In the genomic region with DNA sequence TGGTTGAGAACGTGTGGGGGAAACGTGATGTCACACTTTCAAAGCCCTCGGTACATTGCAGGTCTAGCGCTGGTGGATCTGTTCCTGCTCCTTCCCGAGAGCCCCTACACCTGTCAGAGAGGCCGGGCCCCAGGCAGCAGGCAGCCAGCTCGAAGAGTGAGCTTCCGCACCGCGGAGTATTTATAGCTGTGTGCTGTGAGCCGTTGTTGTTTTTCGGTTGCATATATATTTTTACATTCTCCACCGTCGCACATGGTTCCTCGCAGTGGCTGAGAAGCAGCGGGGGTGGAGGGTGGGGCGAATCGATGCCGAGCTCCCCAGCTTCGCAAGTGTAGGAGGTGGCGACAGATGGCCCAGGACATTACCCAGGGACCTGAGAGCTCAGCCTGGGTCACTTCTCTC, we compare ENCODE assay signal across 9 mouse cellular contexts. TPM values are rescaled to one million over a fixed set of nuclear protein-coding genes. Genes with fewer than 3 reads are reported as not detected.
DNase-seq lines count a peak whose midpoint lies in the region; ATAC-seq and TF ChIP-seq lines count a peak whose summit lies in the region.
"Had no signal": no experiment of that assay in that cellular context is flagged by ENCODE, and none has a peak within 500 bp of the region (broad histone marks: within the 10 kb centered on the region; RNA-seq: fewer than 3 reads in every experiment).

No protein-coding gene starts in this region.

- TF ChIP-seq CTCF in gastrocnemius, adult 2 months (IDR thresholded peaks at IDR 0.05) = no peak

- no peaks in the 10 kb centered on the region for H3K27me3 ChIP-seq in embryonic facial prominence, embryonic 15.5 days
- H3K27me3 ChIP-seq in limb, embryonic 14.5 days (ENCODE audit: control insufficient read depth, insufficient read depth, low read length) = no peaks in the 10 kb centered on the region

- peaks cover 51% of the 10 kb centered on the region for H3K4me1 ChIP-seq in embryonic facial prominence, embryonic 15.5 days
- peaks cover 52% of the 10 kb centered on the region for H3K4me1 ChIP-seq in limb, embryonic 14.5 days (ENCODE audit: control insufficient read depth, insufficient read depth, low read length)

- intact Hi-C loops in left cerebral cortex, postnatal 4 days (cut with DNase I) = no loop called here
- intact Hi-C loops in gastrocnemius, adult 2 months (cut with DNase I) = no loop called here

- no peak overlapping the region for H3K4me2 ChIP-seq in embryonic facial prominence, embryonic 15.5 days (replicated peaks)
- H3K4me2 ChIP-seq in limb, embryonic 14.5 days (replicated peaks; ENCODE audit: low read depth, low read length, severe bottlenecking) = peak overlapping the region; percentile 21

- H3K4me3 ChIP-seq in embryonic facial prominence, embryonic 15.5 days (replicated peaks) = no peak overlapping the region
- H3K4me3 ChIP-seq in limb, embryonic 14.5 days (replicated peaks; ENCODE audit: low read length) = no peak overlapping the region
- no peak overlapping the region for H3K4me3 ChIP-seq in gastrocnemius, adult 2 months

- no peak for ATAC-seq in embryonic facial prominence, embryonic 15.5 days (ENCODE audit: insufficient number of reproducible peaks, low FRiP score, low TSS enrichment, low read depth)
- no peak for ATAC-seq in limb, embryonic 14.5 days (ENCODE audit: low FRiP score, low read depth)
- ATAC-seq in megakaryocyte-erythroid progenitor cell, adult 5-6 weeks (replicated peaks; ENCODE audit: low FRiP score, low TSS enrichment, poor library complexity, severe bottlenecking) = no peak; the same call in 1 of the 2 replicates

- no peak overlapping the region for H3K9ac ChIP-seq in embryonic facial prominence, embryonic 15.5 days
- 0 out of 2 replicates have a peak overlapping the region, but pooled peaks have one; percentile 12 for H3K9ac ChIP-seq in limb, embryonic 14.5 days (ENCODE audit: low read depth, low read length, severe bottlenecking)
- H3K9ac ChIP-seq: liver, embryonic 14.5 days had no signal

- peak; percentile 49 for DNase-seq in left cerebral cortex, adult 11 months (ENCODE audit: low spot score)
- no peak for DNase-seq in left cerebral cortex, postnatal 4 days
- DNase-seq in limb, embryonic 14.5 days (ENCODE audit: low spot score) = no peak
- peak; percentile 91 for DNase-seq in spleen, postnatal 36 days (ENCODE audit: low spot score in 2 of 2)
- DNase-seq in urinary bladder, postnatal 25 days (ENCODE audit: low spot score) = no peak
- DNase-seq in gastrocnemius, adult 2 months = no peak

- 26% methylated on average over 21 of the region's 21 CpGs for WGBS in embryonic facial prominence, embryonic 15.5 days
- WGBS in limb, embryonic 14.5 days = 13% methylated on average over 21 of the region's 21 CpGs

- 0 out of 2 replicates have a peak overlapping the region, but pooled peaks have one; percentile 2 for H3K27ac ChIP-seq in embryonic facial prominence, embryonic 15.5 days (replicated peaks)
- no peak overlapping the region for H3K27ac ChIP-seq in limb, embryonic 14.5 days (replicated peaks; ENCODE audit: low read depth, low read length)
- H3K27ac ChIP-seq in gastrocnemius, adult 2 months = no peak overlapping the region
- H3K27ac ChIP-seq: liver, embryonic 14.5 days had no signal

- no peaks in the 10 kb centered on the region for H3K36me3 ChIP-seq in embryonic facial prominence, embryonic 15.5 days
- no peaks in the 10 kb centered on the region for H3K36me3 ChIP-seq in limb, embryonic 14.5 days (ENCODE audit: control insufficient read depth, insufficient read depth, low read length)

- no peaks in the 10 kb centered on the region for H3K9me3 ChIP-seq in embryonic facial prominence, embryonic 15.5 days (replicated peaks)
- no peaks in the 10 kb centered on the region for H3K9me3 ChIP-seq in limb, embryonic 14.5 days (ENCODE audit: control insufficient read depth, low read length)

- no peak for TF ChIP-seq POLR2A in limb, embryonic 14.5 days (IDR thresholded peaks at IDR 0.05; ENCODE audit: borderline replicate concordance, extremely low read depth, insufficient read depth, insufficient read length)

RNA-seq across cellular contexts. Expression of a gene that starts 11.0 kb away (rescaled TPM):
- 1 to 10 TPM; 3.9 to 4.6 TPM for total RNA-seq in left cerebral cortex, postnatal 4 days (2021)
- 0.12 and 0.15 TPM in 2 replicates for polyA plus RNA-seq in embryonic facial prominence, embryonic 15.5 days (2015; fragmentation: Nextera tagmentation; extraction: Ambion mirVana)
- 0.60 and 0.78 TPM in 2 replicates for polyA plus RNA-seq in limb, embryonic 14.5 days (2012; rRNA removed)
- polyA plus RNA-seq in limb, embryonic 14.5 days (2014; fragmentation: Nextera tagmentation; extraction: Ambion mirVana) = 0.28 and 0.41 TPM in 2 replicates
- not detected in 2 replicates for total RNA-seq in megakaryocyte-erythroid progenitor cell, adult 5-6 weeks (2014; fragmentation: Nextera tagmentation)
- total RNA-seq in megakaryocyte-erythroid progenitor cell, adult 5-6 weeks (2017) = not detected in 2 replicates
- total RNA-seq in gastrocnemius, adult 2 months (2021) = not detected

Comparison
In these comparisons a context has a peak if more than half of its experiments do, and no peak if none do; other contexts are left out.
1. DNase-seq: peak in left cerebral cortex, adult 11 months (single experiment) and spleen, postnatal 36 days (2 of 2); none in left cerebral cortex, postnatal 4 days (single experiment), limb, embryonic 14.5 days (single experiment), urinary bladder, postnatal 25 days (single experiment) and gastrocnemius, adult 2 months (single experiment).
2. RNA of a gene that starts 11.0 kb away (total RNA-seq): 3.9 to 4.6 TPM in left cerebral cortex, postnatal 4 days; not detected in gastrocnemius, adult 2 months and not detected in megakaryocyte-erythroid progenitor cell, adult 5-6 weeks; every median in the first group is over 4 times any median in the second.